Mouse (Mus musculus) R1 (cell line): Measurements from ENCODE around the gene Slc3a1.

Experiments used
- DNase-seq: peaks from one replicate; pipeline ENCODE4 v3.0.0-alpha.2; 2018; ENCODE audit warnings: low read depth, low spot score

Gene Slc3a1

GRCm38 (mm10) chr17:85037855-85038254 is 9.7 kb downstream of the Slc3a1 start:
- DNase-seq = no peak

DNA sequence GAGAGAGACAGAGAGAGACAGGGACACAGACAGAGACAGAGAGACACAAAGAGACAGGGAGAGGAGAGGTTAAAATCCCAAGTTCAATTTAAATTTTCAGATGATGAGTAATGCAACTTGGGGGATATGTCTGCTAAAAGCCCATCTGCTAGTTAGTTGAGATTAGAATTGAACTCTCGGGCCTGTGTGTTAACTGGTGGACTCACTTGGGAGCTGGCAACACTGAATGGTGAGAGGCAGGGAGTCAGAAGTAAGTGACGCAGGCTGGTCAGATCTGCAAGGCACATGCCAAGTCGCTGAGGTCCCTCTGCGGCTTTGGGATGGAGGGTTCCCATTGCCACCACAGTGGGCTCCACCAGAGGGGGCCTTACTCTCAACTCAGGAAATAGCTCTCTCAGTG is 10.1 kb downstream of the Slc3a1 start:
- no peak for DNase-seq

GRCm38 (mm10) chr17:85038761-85039160 is 10.6 kb downstream of the Slc3a1 start:
- no peak for DNase-seq

GRCm38 (mm10) chr17:85040913-85041312 is 12.7 kb downstream of the Slc3a1 start:
- DNase-seq = no peak

- no peak for DNase-seq
These were observed 14.2 kb downstream of the Slc3a1 start for GRCm38 (mm10) chr17:85042419-85042818.

- no peak for DNase-seq
These were observed 15.2 kb downstream of the Slc3a1 start for GRCm38 (mm10) chr17:85043404-85043816.

DNA sequence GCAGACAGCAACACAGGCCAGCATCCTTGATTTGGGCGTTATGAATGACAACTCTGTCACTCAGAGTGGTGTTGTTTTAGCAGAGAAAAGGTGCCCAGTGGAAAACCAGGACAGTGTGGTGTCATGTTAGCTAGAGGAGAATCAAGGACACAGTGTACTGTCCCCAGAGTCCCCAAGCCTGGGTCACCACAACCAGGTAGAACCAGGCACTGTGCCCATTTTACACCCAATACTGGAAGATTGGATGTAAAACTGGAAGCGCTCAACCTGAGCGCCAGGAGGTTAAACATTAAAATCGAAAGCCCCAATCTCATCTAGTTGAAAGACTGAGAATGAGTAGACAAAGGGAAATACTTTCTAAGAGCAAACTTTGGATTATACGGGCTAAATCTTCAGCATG is 16.3 kb downstream of the Slc3a1 start:
- DNase-seq = no peak

DNA sequence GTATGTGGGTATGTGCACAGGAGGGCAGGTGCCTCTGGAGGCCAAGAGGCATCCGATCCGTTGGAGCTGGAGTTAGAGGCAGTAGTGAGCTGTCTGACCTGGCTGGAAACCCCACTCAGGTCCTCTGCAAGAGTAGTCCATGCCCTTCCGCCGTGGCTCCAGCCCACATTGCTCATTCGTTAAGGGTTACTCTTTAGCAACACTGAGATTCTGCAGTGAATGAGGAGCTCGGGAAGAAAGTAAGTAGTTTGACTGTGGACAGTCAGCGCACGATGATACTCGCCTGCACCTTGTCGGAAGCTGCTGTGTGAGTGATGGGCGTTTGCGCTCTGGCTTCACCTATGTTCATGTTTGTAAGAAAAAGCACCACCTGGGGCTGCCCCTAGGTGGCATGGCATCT is 17.0 kb downstream of the Slc3a1 start:
- no peak for DNase-seq

GRCm38 (mm10) chr17:85048379-85048778 is 20.2 kb downstream of the Slc3a1 start:
- DNase-seq = no peak

DNA sequence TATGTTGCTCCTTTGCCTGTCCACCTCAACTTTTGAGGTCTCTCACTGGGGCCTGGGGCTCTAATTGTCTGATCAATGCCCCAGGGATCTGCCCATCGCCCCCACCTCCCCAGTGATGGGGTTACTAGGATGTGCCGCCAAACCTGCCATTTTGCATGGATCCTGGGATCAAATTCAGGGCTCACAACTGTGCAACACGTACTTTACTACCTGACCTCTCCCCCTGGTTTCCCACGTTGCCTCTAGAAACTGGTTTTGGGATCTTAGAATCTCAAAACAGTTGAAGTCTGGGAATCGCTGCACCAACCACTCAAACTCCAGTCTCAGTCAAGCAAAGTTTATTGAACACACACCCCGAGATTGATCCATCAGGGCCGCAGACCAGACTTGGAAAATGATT is 30.1 kb downstream of the Slc3a1 start:
- DNase-seq = no peak

DNA sequence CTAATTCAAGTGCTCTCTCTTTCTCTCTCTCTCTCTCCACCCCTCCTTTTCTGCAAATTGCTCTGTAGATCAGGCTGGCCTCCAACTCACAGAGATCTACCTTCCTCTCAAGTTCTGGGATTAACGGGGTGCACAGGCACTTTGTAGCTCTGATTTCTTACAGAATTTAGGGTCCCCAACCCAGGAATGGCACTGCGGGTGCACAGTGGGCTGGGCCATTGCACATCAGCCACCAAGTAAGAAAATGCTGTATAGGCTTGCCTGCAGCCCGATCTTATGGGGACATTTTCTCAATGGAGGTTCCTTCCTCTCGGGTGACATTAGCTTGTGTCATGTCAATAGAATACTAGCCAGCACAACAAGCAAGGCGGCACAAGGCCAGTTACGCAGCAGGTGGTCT is 31.0 kb downstream of the Slc3a1 start:
- no peak for DNase-seq

DNA sequence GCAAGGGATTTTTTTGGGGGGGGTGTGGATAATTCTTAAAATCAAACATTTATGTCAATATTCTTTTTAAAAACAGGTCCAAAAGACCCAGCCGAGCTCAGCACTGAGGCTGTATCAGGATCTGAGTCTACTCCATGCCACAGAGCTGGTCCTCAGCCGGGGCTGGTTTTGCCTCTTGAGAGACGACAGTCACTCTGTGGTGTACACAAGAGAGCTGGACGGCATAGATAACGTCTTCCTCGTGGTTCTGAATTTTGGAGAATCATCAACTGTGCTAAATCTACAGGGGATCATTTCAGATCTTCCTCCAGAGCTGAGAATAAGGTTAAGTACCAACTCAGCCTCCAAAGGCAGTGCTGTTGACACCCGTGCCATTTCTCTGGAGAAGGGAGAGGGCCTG is 35.4 kb downstream of the Slc3a1 start:
- DNase-seq = no peak

DNA sequence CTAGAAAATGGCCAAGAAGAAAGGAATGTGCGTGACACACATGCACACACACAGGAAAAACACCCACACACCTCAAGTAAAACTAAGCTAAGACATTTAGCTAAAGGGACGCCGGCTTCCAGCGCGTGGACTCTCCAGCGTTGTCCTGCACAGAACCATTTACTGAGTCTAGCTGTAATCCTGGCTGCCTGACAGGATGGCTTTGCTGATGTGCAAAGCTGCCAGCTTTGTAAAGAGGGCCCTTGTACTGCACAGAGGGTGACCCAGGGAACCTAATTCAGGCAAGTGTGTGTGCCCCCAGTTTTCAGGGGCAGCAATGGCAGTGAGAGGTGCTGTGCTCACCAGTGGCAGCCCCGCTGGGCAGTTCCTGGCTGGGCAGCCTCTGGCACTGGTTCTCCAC is 39.2 kb downstream of the Slc3a1 start:
- DNase-seq = no peak

GRCm38 (mm10) chr17:85070658-85071057 is 42.5 kb downstream of the Slc3a1 start:
- DNase-seq = no peak

DNA sequence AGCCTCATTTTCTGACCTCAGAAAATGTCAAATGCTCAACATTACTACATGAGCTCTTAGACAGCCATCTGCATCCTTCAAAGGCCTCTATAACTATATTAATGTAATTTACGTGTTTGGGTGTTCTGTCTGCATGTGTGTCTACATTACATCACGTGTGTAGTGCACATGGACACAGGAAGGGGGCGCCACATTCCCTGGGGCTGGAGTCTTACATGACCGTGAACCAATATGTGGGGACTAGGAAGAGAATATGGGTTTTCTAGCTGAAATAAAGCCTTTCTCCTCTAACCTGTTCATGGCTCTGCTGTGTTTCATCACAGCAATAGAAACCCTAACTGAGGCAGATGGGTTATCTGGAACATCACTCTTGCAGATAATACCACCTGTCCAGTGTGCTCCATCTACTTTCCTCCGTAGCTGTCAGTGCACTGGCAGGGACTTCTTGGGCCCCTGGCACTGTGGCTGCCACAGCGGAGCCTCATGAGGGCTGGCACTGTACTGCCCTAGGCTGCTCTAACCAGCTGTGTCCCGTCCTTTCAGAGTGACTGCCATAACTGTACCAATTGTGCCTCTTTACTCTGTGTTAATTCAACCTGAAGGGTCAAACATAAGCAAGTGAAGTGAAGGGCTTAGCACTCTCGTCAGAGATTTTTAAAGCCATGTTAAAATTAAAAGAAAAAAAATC is 43.1 kb downstream of the Slc3a1 start:
- no peak for DNase-seq

DNA sequence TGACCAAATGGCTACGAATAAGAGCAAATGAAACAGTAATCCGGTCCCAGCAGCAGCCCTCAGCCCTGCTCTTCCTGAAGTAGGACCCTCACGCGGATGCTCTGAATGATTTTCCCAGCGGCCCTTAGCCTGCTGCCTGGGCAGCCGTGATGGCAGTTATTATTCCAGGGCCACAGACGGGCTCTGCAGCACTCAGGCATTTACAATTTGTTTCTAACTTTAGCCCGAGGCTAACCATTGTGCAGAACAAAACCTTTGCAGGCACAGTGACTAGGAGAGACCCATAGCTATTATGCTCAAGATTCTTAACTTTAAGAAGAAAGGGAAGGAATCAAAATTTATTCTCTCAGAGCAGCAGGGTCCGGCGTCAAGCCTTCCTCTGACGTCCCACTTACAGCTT is 44.2 kb downstream of the Slc3a1 start:
- DNase-seq = no peak

GRCm38 (mm10) chr17:85073214-85073613 is 45.0 kb downstream of the Slc3a1 start:
- no peak for DNase-seq

DNA sequence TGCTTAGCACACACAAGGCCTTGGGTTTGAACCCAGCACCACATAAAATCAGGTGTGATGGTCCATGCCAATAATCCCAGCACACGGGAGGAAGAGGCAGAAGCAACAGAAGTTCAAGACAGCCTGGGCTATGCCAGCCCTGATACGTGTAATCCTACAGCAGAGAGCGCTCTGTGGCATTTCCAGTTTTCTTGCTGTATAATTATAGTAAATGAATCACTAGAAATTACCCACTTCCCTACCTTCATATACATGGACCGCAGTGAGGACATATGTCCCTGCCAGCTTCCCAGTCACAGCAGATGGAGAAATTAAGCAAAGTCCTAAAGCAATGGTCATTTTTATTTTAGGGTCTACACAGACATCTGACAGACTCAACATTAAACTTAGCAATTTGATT is 45.9 kb downstream of the Slc3a1 start:
- DNase-seq = no peak

GRCm38 (mm10) chr17:85079276-85079675 is 51.1 kb downstream of the Slc3a1 start:
- DNase-seq = no peak

GRCm38 (mm10) chr17:85080781-85081180 is 52.6 kb downstream of the Slc3a1 start:
- DNase-seq = no peak

GRCm38 (mm10) chr17:85085335-85085734 is 57.2 kb downstream of the Slc3a1 start:
- no peak for DNase-seq

- no peak for DNase-seq
These were observed 58.3 kb downstream of the Slc3a1 start for GRCm38 (mm10) chr17:85086501-85086900.

DNA sequence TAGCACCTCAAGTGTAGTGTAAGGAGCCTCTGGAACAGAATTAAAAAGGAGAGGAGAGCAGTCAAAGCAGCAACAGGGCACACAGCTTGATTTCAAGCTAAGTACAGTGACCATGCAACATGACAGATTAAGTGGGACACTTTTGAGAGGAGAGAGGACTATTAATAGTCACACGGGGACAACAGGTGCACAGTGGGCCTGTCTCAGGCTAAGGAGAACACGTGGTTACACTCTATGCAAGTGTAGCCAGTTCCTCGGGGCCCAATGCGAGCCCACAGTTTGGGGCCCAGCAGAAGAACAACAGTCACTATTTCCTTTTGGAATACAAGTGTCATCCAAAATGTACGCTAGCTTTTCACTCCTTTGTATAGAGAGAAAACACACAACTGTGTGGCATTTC is 59.4 kb downstream of the Slc3a1 start:
- no peak for DNase-seq

DNA sequence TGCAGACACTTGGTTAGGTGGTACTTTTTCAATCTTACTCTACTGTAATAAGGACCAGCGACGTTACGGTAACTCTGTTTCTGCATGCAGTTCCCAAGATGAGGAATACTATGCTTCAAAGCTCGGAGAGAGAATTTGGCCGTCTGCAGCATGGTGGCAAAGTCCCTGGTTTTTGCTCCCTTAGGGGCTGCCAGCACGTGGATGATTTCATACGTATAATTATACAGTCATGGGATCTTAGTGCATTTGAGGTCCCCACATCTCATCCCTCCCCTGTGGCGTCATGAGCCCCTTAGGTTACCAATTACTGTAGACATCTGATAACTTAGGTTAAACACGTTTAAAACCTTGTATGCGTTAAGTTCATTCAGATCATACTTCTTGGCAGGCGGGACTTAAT is 60.2 kb downstream of the Slc3a1 start:
- DNase-seq = no peak
